ENCODE assay signal across 8 mouse cellular contexts in the genomic region with DNA sequence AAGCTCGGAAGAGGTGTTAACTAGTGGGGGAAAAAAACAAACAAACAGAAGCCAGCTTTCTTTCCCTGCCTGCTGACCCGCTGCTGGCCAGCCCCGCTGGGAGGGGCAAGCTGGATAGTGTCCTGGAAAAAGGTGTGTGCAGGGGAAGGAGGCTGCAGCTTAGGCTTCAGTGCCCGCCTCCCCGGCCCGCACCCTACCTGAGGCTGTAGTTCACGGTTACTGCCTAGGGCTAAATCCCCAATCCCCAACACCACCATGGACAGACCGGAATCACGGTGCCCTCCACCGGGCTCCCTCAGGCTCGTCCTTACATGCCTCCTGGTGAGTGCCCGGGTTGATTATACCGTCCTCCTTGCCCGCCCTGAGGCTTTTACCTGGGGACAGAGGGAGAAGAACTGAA. TPM values are rescaled to one million over a fixed set of nuclear protein-coding genes. Genes with fewer than 3 reads are reported as not detected.
DNase-seq lines count a peak whose midpoint lies in the region; ATAC-seq lines count a peak whose summit lies in the region.

A gene (plus strand): TSS at position 126 of the 400 bp plus-strand sequence.

- DNase-seq in adrenal gland, postnatal 10 days = peak; percentile 37
- DNase-seq in adrenal gland, adult (ENCODE audit: inconsistent age in 2 of 2, low spot score in 1 of 2) = no peak
- no peak for DNase-seq in gonadal fat pad, adult 2 months (ENCODE audit: low read depth)
- peak; percentile 62 for DNase-seq in lung, postnatal 10 days
- no peak for DNase-seq in right cerebral cortex, postnatal 25 days
- DNase-seq in c-Kit-positive CD71-positive TER-119-positive erythroid progenitor cells, embryonic 14.5 days (ENCODE audit: low spot score) = no peak
- DNase-seq in layer of hippocampus, postnatal 36 days = no peak

- H3K4me3 ChIP-seq in kidney, embryonic 16.5 days (ENCODE audit: low read length) = peak within 1 kb of the TSS; percentile 47

- no peaks in the 10 kb centered on the region for H3K36me3 ChIP-seq in kidney, embryonic 16.5 days (ENCODE audit: insufficient read depth, low read length)

- H3K9me3 ChIP-seq in kidney, embryonic 16.5 days (ENCODE audit: low read length) = no peaks in the 10 kb centered on the region

- peak within 1 kb of the TSS; percentile 83 for H3K27ac ChIP-seq in kidney, embryonic 16.5 days (ENCODE audit: low read length)

- peaks cover 18% of the 10 kb centered on the region for H3K4me1 ChIP-seq in kidney, embryonic 16.5 days (ENCODE audit: insufficient read depth, low read length)

- WGBS in kidney, embryonic 16.5 days = 0% methylated on average over 14 of the region's 14 CpGs

- H3K9ac ChIP-seq in kidney, embryonic 16.5 days (replicated peaks; ENCODE audit: low read length) = peak within 1 kb of the TSS; percentile 66

- peak within 1 kb of the TSS; percentile 53 for H3K4me2 ChIP-seq in kidney, embryonic 16.5 days (replicated peaks; ENCODE audit: low read depth, low read length)

- H3K27me3 ChIP-seq in kidney, embryonic 16.5 days (ENCODE audit: insufficient read depth, low read length) = peaks cover 5% of the 10 kb centered on the region; the same call in 1 of the 2 replicates

- peak; percentile 29; the same call in 1 of the 2 replicates for ATAC-seq in kidney, embryonic 16.5 days (ENCODE audit: low FRiP score, low TSS enrichment)

RNA-seq across cellular contexts. Expression of the gene that starts here (rescaled TPM):
- 10 to 100 TPM in 1 of 2 experiments, 1 to 10 TPM in 1; 4.1 to 11.1 TPM for total RNA-seq in adrenal gland, postnatal 10 days (2021)
- polyA plus RNA-seq in gonadal fat pad, adult 2 months (2012; rRNA removed) = 20.0 and 39.2 TPM in 2 replicates
- 13.2 and 13.6 TPM in 2 replicates for polyA plus RNA-seq in kidney, embryonic 16.5 days (2015; fragmentation: Nextera tagmentation; extraction: Ambion mirVana)
- total RNA-seq in layer of hippocampus, postnatal 36 days (2021) = under 1 TPM; 0.18 to 0.40 TPM

Comparison
In these comparisons a context has a peak if more than half of its experiments do, and no peak if none do; other contexts are left out.
1. DNase-seq: peak in adrenal gland, postnatal 10 days (single experiment) and lung, postnatal 10 days (single experiment); none in adrenal gland, adult (0 of 2), gonadal fat pad, adult 2 months (single experiment), right cerebral cortex, postnatal 25 days (single experiment), c-Kit-positive CD71-positive TER-119-positive erythroid progenitor cells, embryonic 14.5 days (single experiment) and layer of hippocampus, postnatal 36 days (0 of 2).